Mouse (Mus musculus): ENCODE results near the gene Fbxo4.

- TF ChIP-seq CTCF (IDR thresholded peaks at IDR 0.05; ENCODE audit: low read depth, low read length), result no peak
- TF ChIP-seq GATA1 (IDR thresholded peaks at IDR 0.05; ENCODE audit: borderline replicate concordance, low read length), result no peak
- no peak for TF ChIP-seq POLR2AphosphoS5 (IDR thresholded peaks at IDR 0.05; ENCODE audit: insufficient replicate concordance, low read depth, low read length)
Observed at GRCm38 (mm10) chr15:3995448-3996266, 16.3 kb upstream of the Fbxo4 start, which contains the start of gene AW549877.

Data from G1E (cell line).